Mouse (Mus musculus) ES-Bruce4 (cell line): ENCODE results near the gene Aldh5a1. TPM values are rescaled to one million over a fixed set of nuclear protein-coding genes. Genes with fewer than 3 reads are reported as not detected.

ENCODE experiments used
- H3K27ac ChIP-seq: 2 replicates; pipeline ENCODE4 v1.5.1; 2012; ENCODE audit warnings: low read length, inconsistent platforms; ENCODE audit not compliant: insufficient read depth
- H3K27me3 ChIP-seq: 2 replicates; pipeline ENCODE4 v1.6.1; 2012; ENCODE audit warnings: mild to moderate bottlenecking, low read length, inconsistent platforms; ENCODE audit not compliant: control insufficient read depth, poor library complexity, insufficient read depth, severe bottlenecking
- H3K36me3 ChIP-seq: 2 replicates; pipeline ENCODE4 v1.6.1; 2012; ENCODE audit warnings: inconsistent platforms, mild to moderate bottlenecking, low read length, moderate library complexity; ENCODE audit not compliant: control insufficient read depth, poor library complexity, insufficient read depth, severe bottlenecking
- H3K4me1 ChIP-seq: one replicate; pipeline ENCODE4 v1.8.1; 2011; ENCODE audit warnings: low read length; ENCODE audit not compliant: control insufficient read depth, insufficient read depth
- H3K4me3 ChIP-seq: 2 replicates; pipeline ENCODE4 v1.5.1; 2011; ENCODE audit warnings: low read depth, mild to moderate bottlenecking, low read length
- H3K9ac ChIP-seq: 2 replicates; pipeline ENCODE4 v1.6.1; 2012; ENCODE audit warnings: low read depth, mild to moderate bottlenecking, inconsistent platforms; ENCODE audit not compliant: poor library complexity, severe bottlenecking
- H3K9me3 ChIP-seq: replicated peaks from 2 replicates; pipeline ENCODE4 v1.6.1; 2012; ENCODE audit warnings: mild to moderate bottlenecking, low read length, inconsistent platforms; ENCODE audit not compliant: control insufficient read depth, poor library complexity, insufficient read depth, severe bottlenecking
- CTCF ChIP-seq: IDR thresholded peaks from one replicate; pipeline ENCODE4 v1.8.1; 2011; ENCODE audit warnings: low read depth, low read length
- EP300 ChIP-seq: IDR thresholded peaks from 2 replicates; pipeline ENCODE4 v1.6.1; 2011; ENCODE audit warnings: low read depth, low read length; ENCODE audit not compliant: insufficient read depth
- POLR2A ChIP-seq: IDR thresholded peaks from one replicate; pipeline ENCODE4 v1.8.1; 2011; ENCODE audit warnings: low read length; ENCODE audit not compliant: insufficient read depth
- polyA plus RNA-seq: library from polyadenylated mRNA; stranded (reverse); fragments of >200 nt; gene quantifications from 2 replicates; pipeline ENCODE4 v1.2.4, GENCODE M21; 2011; ENCODE audit warnings: low read depth; ENCODE audit not compliant: missing spikeins, insufficient read depth, insufficient read length

Aldh5a1 gene
- polyA plus RNA-seq, 1 experiment = 14.6 TPM

DNA sequence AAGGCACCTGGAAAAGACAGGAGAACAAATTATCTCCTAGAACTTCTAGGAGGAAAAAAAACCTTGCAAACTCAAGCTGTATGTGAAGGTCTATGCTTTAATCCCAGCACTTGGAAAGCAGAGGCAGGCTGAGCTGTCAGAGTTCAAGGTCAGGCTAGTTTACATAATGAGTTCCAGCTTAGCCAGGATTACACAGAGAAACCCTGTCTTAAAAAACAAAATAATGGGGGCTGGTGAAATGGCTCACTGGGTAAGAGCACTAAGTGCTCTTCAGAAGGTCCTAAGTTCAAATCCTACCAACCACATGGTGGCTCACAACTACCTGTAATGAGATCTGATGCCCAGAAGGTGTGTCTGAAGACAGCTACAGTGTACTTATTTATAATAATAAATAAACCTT, 6.9 kb downstream of the Aldh5a1 start:
- TF ChIP-seq CTCF = no peak
- no peak for TF ChIP-seq EP300
- no peak for TF ChIP-seq POLR2A
- Histone ChIP-seq H3K4me1 (no peaks in the 10 kb centered on the region), H3K9me3 (no peaks in the 10 kb centered on the region), H3K27me3 (no peaks in the 10 kb centered on the region), H3K27ac (no peak overlapping the region), H3K36me3 (no peaks in the 10 kb centered on the region), H3K9ac (no peak overlapping the region), H3K4me3 (no peak overlapping the region)

DNA sequence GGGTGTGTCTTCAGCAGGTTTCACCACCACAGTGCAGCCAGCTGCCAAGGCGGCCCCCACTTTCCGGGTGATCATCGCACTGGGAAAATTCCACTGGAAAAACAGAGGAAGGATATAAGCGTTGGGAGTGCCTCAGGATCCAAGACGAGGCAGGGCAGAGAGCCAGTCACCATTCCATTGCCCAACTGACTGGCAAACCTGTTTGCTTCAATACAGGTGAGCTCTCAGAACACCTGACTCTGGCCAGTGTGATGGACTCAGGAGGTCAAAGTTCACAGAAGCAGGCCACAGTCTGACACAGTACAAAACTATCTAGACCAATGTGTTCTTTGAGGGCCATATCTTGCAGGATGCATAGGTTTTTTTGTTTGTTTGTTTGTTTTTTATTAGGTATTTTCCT, 13.5 kb downstream of the Aldh5a1 start:
- Histone ChIP-seq H3K9me3 (no peaks in the 10 kb centered on the region), H3K4me3 (no peak overlapping the region), H3K36me3 (no peaks in the 10 kb centered on the region), H3K27me3 (no peaks in the 10 kb centered on the region), H3K4me1 (no peaks in the 10 kb centered on the region), H3K27ac (no peak overlapping the region), H3K9ac (no peak overlapping the region)
- TF ChIP-seq EP300 = no peak
- TF ChIP-seq CTCF = no peak
- TF ChIP-seq POLR2A = no peak

DNA sequence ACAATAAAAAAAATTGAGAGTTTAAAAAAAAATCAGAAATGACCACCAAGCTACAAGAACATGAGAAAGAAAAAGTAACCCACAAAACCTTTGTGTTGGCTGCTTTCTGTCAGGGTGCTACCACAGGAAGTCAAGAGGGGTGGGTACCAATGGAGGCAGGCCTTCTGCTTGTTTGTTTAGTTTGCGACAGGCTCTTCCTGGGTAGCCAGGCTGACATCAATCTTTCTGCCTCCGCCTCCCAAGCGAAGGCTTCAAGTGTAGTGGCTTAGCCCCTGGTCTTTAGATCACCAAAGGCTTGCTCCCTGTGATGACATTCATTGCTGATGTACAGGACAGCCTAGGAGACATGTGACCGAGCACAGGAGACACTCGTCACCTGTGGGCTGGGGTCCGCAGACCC, 16.2 kb downstream of the Aldh5a1 start:
- Histone ChIP-seq H3K36me3 (no peaks in the 10 kb centered on the region), H3K4me3 (no peak overlapping the region), H3K9ac (no peak overlapping the region), H3K9me3 (no peaks in the 10 kb centered on the region), H3K27me3 (no peaks in the 10 kb centered on the region), H3K4me1 (no peaks in the 10 kb centered on the region), H3K27ac (no peak overlapping the region)
- TF ChIP-seq POLR2A = no peak
- TF ChIP-seq CTCF = no peak
- TF ChIP-seq EP300 = no peak

DNA sequence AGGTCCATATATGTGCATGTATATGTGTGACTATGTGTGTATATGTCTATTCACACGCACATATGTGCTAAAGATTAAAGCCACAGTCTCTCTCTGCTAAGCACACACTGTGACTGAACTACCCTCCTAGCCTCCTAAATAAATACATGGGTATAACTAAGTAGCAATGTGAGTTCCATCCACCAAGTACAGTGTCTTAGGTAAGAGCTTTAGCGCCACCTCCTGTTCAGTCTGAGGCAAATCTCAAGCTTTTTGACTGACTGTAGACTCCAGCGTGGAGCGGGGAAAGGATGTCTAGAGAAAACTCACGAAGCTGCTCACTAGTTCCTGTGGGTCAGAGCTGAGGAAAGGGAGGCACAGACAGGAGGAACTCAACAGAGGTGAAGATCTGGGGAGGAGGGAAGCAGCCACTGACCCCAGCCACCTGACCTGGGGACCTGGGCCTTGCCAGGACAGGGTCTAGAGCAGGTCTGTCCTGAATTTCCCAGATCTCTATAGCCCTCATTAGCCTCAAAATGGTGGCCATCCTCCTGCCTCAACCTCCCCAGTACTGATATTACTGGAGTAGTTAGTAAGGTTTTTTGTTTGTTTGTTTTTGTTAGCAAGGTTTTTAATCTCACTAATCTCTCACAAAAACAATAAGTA, 17.0 kb downstream of the Aldh5a1 start:
- Histone ChIP-seq H3K9ac (no peak overlapping the region), H3K36me3 (no peaks in the 10 kb centered on the region), H3K27ac (no peak overlapping the region), H3K9me3 (no peaks in the 10 kb centered on the region), H3K4me3 (no peak overlapping the region), H3K4me1 (no peaks in the 10 kb centered on the region), H3K27me3 (no peaks in the 10 kb centered on the region)
- TF ChIP-seq CTCF (peak; percentile 23), POLR2A (no peak), EP300 (no peak)

DNA sequence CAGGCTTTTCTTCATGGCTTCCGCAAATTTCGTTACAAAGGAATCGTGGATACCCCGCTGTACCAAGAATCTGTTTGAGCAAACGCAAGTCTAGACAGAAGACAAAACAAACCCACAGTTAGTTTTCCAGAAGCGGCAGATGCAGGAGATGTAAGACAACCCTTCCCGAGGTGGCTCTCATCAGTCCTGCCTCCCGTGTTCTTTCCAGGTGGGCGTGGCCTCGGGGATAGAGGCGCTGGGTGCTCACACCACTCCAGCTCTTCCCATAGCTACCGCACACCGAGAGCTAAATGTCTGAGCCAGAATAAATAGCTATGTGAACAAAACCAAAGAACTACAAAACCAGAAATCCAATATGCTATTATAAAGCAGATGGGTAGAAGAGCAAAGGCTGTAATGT, 21.6 kb downstream of the Aldh5a1 start:
- Histone ChIP-seq H3K4me1 (no peaks in the 10 kb centered on the region), H3K9me3 (no peaks in the 10 kb centered on the region), H3K9ac (no peak overlapping the region), H3K36me3 (no peaks in the 10 kb centered on the region), H3K4me3 (no peak overlapping the region), H3K27me3 (no peaks in the 10 kb centered on the region), H3K27ac (no peak overlapping the region)
- TF ChIP-seq CTCF = no peak
- TF ChIP-seq POLR2A = no peak
- no peak for TF ChIP-seq EP300

DNA sequence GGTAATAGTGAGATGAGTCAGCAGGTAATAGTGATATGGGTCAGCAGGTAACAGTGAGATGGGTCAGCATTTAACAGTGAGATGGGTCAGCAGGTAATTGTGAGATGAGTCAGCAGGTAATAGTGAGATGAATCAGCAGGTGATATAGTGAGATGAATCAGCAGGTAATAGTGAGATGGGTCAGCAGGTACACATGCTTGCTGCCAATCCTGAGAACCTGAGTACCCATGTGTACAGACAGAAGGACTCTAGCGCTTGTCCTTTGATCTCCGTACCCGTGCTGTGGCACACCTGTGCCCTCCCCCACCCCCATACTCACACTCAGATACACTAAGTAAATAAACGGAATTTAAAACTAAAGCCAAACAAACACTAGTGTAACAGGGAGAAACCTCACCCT, 22.5 kb downstream of the Aldh5a1 start:
- Histone ChIP-seq H3K27ac (no peak overlapping the region), H3K9ac (no peak overlapping the region), H3K9me3 (no peaks in the 10 kb centered on the region), H3K4me1 (no peaks in the 10 kb centered on the region), H3K36me3 (no peaks in the 10 kb centered on the region), H3K27me3 (no peaks in the 10 kb centered on the region), H3K4me3 (no peak overlapping the region)
- no peak for TF ChIP-seq CTCF
- no peak for TF ChIP-seq EP300
- TF ChIP-seq POLR2A = no peak
